Mouse (Mus musculus): Measurements from ENCODE around the gene Hprt.
A peak's percentile ranks its signal among the peaks of the same experiment; 100 is the strongest.
"Not testable (repeated sequence)": the region's sequence is repeated elsewhere in the genome, so short reads cannot be mapped to it uniquely, and the experiment has no call there.

The Hprt gene

DNA sequence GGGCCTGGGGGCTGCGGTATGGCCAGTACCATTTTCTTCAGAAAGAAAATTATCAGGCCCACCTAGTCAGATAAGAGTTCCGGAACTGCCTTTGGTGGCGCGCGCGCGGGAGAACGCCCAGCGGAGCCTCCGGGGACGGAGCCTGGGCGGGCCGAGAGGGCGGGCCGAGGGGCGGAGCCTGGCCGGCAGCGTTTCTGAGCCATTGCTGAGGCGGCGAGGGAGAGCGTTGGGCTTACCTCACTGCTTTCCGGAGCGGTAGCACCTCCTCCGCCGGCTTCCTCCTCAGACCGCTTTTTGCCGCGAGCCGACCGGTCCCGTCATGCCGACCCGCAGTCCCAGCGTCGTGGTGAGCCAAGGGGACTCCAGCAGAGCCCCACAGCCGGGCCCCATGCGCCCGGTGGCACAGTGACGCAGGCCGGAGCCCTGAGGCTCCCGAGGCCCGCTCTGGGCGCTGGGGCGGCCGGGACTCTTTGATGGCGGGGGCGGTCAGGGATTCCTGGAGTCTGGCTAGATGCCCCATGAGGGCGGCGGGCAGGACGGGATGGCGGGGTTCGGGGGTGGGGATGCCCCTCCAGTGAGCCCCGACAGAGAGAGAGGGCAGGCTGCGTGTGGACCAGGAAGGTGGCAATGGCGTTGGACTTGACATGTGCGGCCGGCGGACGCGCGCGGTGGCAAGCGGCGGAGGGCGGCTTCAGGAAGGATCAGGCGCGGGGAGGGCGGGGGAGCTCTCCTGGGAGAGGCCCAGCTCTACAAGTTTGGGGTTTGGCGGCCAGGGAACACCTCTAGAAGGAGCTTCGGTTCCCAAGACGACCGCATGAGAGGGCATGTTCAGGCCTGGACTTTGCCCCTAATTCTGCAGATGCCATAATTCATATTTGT lies at the start of gene Hprt:
Gene Hprt, plus strand, starts transcription at position 233 of the 879 bp plus-strand sequence.
- peak; percentile 92 for DNase-seq (ENCODE audit: low read depth, low spot score)

DNA sequence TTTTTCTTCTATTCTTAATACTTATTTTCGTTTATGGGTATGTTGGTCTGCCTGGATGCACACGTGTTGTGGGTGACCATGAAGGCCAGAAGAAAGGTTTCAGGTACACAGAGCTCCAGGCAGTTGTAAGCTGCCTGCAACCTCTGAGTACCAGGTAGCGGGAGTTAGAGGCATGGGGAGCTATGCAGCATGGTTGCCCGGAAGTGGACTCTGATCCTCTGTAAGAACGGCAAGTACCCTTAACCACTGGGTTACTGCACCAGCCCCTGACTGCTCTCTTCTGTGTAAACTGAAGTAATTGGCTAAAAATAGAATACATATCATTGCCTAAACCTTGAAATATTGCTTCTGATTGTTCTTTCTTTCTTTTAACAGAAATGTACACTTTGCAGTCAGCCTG lies 42.4 kb upstream of the Hprt start:
- DNase-seq (ENCODE audit: low read depth, low spot score): no peak

DNA sequence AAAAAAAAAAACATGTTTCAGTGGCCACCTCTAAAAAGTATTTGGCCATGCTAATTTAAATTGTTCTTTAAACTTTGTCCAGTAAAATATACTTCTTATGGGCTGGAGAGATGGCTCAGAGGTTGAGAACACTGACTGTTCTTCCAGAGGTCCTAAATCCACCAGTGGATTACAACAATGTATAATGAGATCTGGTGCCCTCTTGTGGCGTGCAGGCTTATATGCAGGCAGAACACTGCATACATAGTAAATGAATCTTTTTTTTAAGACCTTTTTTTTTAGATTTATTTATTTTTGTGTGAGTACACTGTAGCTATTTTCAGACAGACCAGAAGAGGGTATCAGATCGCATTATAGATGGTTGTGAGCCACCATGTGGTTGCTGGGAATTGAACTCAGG lies 38.2 kb upstream of the Hprt start:
- peak; percentile 29 for DNase-seq (ENCODE audit: low read depth, low spot score)

DNA sequence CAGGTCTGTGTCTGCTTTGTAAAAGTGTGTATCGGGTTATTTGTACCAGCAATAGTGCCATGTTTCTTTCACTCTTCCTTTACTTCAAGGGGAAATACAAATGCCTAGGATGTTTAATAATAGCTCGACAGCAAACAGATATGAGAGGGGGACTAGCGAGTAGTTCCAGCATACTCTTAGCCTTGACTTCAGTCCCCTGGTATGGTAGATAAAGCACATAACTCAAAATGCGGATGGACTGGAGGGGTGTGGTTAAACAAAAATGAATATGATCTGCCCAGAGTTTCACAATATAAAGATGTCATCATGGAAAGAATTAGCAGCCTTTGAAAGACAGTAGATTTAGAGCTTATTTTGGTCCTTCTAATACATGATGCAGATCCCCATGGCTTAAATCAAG lies 31.0 kb upstream of the Hprt start:
- DNase-seq (ENCODE audit: low read depth, low spot score): no peak

DNA sequence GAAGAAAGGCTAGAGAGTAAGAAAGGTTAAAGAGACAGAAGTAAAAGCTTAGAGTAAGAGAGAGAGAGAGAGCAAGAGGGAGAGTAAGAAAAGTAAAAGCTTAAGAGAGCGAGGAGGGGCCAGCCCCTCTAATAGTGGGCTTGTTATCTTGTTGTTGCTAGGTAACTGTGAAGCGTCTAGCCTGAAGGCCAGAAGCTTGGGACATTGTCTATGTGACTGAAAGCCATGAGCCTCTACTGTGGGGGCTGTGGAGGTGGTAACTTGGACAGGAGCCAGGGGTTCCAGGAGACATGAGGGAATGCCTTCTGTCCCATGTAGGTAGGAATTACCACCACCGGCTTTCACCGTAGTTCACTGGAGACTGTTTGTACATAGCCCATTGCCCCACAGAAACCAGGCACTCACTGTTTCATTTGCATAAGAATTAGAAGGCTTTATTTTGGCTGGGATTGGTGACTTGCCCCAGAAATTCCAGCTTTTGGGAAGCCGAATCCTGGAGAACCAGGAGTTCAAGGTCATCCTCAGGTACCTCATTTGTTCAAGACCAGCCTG lies 26.3 kb upstream of the Hprt start:
- DNase-seq (ENCODE audit: low read depth, low spot score): peak; percentile 66

DNA sequence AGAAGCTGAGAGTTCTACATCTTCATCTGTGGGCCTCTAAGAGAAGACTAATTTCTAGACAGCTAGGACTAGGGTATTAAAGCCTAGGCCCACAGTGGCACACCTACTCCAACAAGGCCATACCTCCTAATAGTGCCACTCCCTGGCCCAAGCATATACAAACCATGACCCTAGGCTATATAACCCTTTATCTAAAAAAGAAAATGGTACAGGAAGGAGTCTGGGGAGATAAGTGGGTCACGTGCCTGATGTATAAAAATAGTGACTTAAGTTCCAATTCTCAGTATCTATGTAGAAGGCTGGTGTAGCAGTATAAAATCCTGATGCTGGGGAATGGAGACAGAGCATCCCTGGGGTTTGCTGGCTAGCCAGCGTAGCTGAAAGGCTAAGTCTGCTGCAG lies 22.8 kb upstream of the Hprt start:
- DNase-seq (ENCODE audit: low read depth, low spot score): no peak

DNA sequence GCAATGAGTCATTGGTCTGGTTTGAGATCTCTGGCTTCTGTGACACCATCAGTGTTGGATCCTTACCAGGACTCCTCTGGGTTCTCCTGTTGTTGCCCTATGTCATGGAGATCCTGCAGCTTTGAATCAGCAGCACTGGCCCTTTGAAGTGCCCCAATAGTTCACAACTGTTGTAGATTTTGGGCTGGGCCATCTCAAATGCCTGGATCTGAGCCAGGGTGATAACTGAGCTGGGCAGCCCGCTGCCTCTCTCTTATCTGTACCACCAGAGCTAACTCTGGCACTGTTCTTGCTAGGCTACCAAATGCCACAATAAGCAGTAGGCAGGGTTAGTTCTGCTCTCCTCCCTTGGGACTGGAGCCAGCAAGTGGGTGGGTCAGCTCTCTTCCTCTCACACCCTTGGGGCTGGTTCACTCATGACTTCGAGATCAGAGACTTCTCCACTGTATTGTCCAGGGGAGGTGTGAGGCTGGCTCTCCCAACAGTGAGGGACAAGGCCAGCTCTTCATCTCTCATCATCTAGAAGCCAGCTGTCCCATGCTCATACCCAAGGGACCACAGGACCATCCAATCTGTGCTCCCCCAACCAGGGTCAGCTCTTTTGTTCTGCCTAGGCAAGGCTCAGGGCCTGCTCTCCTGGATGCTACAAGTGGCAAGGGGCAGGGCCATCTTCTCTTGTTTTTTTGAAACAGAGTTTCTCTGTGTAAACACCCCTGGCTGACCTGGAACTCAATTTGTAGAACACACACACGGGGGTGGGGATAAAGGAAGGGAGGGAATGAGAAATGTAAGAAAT lies 16.5 kb upstream of the Hprt start:
- DNase-seq (ENCODE audit: low read depth, low spot score): no peak

DNA sequence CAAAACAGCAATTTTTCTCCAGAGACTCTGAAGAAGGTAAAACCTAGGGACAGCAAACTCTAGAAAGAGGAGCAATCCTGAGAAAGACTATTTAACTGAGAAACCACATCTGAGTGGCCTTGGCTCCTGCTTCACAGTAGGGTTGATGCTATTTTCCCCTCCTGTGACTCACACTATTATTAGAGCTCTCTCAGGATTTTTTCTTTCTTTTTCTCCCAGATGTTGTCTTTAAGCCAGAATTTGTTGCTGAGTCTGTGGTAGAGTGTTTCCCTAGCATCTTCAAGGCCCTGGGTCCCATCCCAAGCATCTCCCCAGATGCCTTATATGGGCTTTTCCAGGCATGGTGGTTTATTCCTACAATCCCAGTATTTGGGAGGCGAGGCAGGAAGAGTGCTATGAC lies 15.8 kb upstream of the Hprt start:
- DNase-seq (ENCODE audit: low read depth, low spot score): no peak

DNA sequence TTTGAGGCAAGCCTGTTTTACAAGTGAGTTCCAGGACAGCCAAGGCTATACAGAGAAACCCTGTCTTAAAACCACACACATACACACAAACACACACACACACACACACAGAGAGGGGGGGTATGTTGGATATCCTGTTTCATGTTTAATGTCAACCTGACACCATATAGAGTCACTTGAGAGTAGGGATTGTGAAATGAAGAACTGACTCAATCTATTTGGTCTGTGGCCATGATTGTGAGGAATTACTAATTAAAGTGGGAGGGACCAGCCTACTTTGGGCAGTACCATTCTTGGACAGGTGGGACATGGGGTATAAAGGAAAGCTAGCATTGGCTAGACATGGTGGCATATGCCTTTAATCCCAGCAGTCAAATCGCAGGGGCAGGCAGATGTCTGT lies 15.3 kb upstream of the Hprt start:
- no peak for DNase-seq (ENCODE audit: low read depth, low spot score)

DNA sequence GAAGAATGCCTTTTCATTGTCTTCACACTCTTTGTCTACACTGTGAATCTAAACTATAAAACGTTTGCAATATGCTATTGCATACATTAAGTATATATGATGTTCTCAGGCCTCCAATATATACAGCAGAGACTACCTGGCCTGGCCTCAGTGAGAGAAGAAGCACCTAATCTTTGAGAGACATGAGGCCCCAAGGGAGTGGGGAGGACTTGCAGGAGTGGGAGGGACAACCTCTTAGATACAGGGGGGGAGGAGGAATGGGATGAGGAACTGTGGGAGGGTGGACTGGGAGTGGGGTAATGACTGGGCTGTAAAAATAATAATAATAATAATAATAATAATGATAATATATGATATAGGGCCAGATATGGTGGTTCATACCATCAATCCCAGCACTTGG lies 9.4 kb upstream of the Hprt start:
- no peak for DNase-seq (ENCODE audit: low read depth, low spot score)

DNA sequence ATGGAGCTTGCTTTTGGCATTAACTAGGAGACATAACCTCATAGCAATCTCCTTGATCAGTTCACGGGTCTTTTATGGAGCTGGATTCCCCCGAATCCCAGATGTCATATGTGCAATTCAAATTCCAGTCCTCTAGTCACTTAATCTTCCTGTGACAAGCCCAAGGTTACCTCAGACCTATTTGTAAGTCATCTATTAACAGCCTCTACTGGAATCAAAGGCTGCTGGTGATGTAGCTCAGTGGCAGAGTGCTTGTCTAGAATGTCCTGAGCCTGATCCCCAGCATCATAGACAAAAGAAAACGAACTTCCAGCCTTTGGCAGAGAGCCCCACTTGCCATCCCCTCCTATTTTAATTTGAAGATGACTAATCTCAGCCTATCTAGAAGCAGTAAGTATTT lies 6.6 kb upstream of the Hprt start:
- no peak for DNase-seq (ENCODE audit: low read depth, low spot score)

DNA sequence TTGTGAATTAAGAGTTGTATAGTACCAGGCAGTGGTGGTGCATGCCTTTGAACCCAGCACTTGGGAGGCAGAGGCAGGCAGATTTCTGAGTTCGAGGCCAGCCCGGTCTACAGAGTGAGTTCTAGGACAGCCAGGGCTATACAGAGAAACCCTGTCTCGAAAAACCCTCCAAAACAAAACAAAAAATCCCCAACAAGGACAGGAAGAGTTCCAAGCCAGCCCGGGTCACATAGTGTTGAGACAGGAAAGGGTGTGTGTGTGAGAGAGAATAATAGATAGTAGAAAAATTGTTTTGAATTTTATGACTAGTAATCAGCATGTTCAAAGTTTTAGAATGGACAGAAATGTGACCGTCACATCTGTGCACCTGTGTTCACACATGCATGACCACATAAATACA lies 6.8 kb downstream of the Hprt start:
- not testable (repeated sequence) for DNase-seq (ENCODE audit: low read depth, low spot score)

DNA sequence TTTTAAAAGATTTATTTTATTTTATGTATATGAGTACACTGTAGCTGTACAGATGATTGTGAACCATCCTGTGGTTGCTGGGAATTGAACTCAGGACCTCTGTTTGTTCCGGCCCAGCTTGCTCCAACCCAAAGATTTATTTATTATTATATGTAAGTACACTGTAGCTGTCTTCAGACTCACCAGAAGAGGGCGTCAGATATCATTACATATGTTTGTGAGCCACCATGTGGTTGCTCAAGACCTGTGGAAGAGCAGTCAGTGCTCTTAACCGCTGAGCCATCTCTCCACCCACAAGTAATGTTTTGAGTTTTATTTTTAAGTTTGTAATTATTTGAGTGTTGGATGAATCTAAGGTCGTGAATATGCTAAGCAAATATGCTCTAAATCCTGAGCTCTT lies 16.9 kb downstream of the Hprt start:
- peak; percentile 53 for DNase-seq (ENCODE audit: low read depth, low spot score)

DNA sequence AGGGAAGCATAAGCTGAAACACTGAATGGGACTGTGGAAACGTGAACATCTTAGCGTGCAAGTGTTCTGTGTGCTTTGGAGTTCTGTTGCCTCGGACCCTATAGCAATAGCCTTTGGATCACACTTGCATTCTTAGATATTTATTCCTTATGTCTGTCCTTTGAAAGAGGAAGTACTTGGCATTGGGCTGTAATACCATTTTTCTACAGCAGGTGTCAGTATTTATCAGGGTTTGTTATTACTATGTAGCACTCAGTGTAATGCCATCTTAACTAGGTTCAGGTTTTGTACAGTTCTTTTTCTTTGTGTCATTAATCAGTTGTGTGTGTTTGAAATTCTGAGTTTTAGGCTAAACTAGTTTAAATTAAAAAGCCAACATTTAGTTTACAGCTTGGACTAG lies 18.1 kb downstream of the Hprt start:
- DNase-seq (ENCODE audit: low read depth, low spot score): peak; percentile 60

DNA sequence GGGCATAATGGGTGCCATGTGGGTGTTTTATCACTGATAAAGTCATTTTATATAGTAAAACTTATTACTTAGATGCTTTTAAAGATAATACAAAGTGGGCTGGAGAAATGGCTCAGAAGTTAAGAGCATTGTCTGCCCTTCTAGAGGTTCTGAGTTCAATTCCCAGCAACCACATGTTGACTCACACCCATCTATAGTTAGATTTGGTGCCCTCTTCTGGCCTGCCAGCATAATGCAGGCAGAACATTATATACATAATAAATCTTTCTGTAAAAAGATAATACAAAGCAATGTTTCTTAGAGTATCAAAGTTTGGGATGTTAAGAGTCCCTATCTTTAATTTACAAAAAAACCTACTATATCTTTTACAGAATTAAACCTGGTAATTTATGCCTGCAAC lies 27.6 kb downstream of the Hprt start:
- peak; percentile 21 for DNase-seq (ENCODE audit: low read depth, low spot score)

DNA sequence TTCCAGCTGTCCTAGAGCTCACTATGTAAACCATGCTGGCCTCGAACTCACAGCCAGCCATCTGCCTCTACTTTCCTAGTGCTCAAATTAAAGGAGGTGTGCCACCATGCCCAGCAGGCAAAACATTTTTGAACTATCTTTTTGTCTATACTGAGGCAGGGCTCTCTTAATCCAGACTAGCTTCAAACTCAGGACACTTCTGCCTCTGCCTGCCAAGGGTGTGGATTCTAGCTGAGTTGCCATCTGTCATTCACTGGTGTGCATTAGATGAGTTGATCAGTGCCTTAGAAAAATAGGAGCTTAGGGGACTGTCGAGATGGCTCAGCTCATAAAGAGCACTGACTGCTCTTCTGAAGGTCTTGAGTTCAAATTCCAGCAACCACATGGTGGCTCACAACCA lies 35.1 kb downstream of the Hprt start:
- no peak for DNase-seq (ENCODE audit: low read depth, low spot score)

DNA sequence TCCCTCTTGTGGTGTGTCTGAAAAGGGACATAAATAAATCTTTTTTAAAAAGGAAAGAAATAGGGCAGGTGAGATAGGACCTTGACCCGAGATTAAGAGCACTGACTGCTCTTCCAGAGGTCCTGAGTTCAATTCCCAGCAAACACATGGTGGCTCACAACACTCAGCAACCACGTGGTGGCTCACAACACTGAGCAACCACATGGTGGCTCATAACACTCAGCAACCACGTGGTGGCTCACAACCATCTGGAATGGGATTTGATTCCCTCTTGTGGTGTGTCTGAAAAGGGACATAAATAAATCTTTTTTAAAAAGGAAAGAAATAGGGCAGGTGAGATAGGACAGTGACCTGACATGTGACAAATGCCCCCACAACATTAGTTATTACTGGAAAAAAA lies 36.3 kb downstream of the Hprt start:
- peak; percentile 60 for DNase-seq (ENCODE audit: low read depth, low spot score)

DNA sequence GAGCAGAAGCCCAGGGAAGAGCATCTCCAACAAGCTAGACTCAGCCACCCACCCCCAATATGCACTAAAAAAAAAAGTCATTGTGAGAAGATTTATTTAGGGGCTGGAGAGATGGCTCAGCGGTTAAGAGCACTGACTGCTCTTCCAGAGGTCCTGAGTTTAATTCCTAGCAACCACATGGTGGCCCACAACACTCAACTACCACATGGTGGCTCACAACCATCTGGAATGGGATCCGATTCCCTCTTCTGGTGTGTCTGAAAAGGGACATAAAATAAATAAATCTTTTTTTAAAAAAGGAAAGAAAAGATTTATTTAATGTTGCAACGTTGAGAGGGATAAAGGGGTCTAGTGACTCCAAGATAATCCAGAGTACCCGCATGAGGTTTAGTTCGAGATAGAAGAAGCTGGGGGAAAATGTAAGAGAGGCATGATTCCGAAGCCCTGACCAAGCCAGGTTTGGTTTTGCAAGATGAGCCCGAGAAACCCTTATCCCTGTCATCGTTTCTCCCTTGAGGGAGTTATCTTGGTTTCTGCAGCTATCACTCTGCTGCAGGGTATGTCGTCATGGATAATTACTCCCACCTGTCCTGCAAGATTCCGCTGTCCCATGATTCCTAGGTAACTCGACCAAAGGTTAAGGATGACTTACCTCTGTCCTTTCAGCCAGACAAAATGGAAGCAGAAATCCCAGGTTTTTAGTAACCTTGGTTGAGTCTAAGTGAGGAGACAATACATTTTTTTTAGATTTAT lies 37.7 kb downstream of the Hprt start:
- no peak for DNase-seq (ENCODE audit: low read depth, low spot score)

DNA sequence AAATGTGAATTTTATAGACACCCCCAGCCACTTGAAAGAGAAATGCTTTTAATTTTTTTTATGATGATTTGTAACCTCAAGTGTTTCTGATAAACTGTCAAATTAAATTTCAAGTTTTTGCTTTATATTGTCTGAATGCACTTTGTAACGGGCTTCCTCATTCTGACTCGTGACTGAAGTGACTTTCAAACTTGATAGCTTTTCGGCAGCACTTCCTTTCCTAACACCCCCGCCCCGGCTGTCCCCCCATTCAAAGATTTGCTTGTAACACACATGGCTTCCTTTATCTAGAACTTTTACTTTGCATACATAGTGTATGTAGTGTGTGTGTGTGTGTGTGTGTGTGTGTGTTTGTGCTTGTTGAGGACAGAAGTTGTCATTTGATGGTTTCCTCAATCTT lies 41.6 kb downstream of the Hprt start:
- DNase-seq (ENCODE audit: low read depth, low spot score): no peak

DNA sequence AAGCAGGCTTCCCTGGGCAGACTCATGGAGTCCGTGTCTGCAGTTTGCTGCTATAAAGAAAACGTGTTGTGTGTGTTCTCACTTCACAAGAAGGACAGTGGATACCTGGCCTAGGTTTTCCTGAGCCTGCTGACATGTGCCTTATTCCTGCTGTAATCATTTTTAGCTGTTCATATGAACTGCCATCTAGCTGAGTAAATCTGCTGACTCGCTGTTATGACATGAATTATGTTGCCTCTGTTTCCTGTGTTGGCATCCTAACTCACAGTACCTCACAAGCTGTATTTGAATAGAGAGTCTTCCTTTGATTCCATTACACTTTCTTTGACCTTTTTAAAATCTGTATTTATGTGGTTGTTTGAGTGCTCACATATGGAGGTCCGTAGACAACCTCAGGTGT lies 50.3 kb downstream of the Hprt start:
- no peak for DNase-seq (ENCODE audit: low read depth, low spot score)

DNA sequence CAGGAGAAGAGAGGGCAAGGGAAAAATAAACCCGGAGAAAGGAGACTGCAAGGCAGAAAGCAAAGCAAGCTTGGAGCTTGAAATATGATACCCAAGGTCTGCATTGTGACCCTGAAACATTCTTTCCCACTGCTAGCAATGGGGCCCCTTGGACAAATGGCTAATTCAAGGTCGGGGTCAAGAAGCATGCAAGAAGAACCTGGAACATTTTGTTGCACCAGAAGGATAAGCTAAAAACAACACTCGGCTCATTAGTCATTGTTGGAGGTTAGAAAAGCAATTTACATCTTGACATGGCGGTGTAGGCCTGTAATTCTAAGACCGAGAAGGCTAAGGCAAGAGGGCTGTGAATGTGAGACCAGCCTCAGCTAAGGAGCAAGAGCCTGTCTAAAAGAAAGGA lies 51.7 kb downstream of the Hprt start:
- no peak for DNase-seq (ENCODE audit: low read depth, low spot score)

DNA sequence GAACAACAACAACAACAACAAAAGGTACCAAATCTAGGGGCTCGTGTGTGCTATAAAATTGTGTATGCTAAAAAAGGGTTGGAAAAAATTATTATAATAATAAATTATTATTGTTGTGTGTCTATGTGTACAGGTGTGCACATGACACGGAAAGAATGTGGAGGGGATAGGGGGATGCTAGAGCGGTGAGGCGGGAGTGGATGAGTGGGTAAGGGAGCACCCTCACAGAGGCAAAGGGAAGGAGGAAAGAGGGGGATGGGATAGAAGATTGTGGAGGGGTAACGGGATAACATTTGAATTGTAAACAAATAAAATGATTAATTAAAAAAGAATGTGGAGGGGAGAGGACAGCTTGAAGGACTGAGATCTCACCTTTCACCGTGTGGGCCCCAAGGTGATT lies 52.2 kb downstream of the Hprt start:
- no peak for DNase-seq (ENCODE audit: low read depth, low spot score)
